In the genomic region with DNA sequence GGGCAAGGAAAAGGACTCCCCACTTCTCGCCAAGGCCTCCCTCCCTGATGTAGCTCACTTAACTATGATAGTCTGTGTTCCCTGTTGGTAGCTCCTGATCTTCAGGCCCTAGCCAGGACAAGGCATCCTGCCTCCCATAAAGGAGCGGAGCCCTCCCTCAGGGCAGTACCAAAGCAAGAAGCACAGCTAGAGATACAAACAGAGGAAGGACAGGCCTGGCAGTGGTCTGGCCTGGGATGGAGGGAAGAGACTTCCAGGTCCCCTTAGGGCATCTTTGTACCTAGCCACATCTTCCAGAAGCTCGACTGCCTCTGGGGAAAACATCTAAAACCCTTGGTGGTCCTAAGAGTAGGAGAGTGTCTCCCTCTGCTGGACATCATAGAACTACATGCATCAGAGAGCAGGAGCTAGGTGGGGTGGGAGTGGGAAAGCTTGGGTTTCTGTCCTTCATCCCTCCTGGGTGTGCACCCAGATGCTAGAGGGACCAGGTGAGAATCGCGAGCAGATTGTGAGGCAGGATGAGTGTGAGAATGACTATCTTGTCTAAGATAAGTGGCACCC, we compare ENCODE assay signal across 8 mouse cellular contexts. TPM values are rescaled to one million over a fixed set of nuclear protein-coding genes. Genes with fewer than 3 reads are reported as not detected.
DNase-seq lines count a peak whose midpoint lies in the region; ATAC-seq and TF ChIP-seq lines count a peak whose summit lies in the region.
"Had no signal": no experiment of that assay in that cellular context is flagged by ENCODE, and none has a peak within 500 bp of the region (broad histone marks: within the 10 kb centered on the region; RNA-seq: fewer than 3 reads in every experiment).

No protein-coding gene starts in this region.

- no peak overlapping the region for H3K4me3 ChIP-seq in liver, postnatal 0 days (ENCODE audit: low read depth, low read length)
- no peak overlapping the region for H3K4me3 ChIP-seq in liver, embryonic 11.5 days (ENCODE audit: low read depth, low read length)
- H3K4me3 ChIP-seq in embryonic facial prominence, embryonic 11.5 days (ENCODE audit: low read depth, low read length), result no peak overlapping the region
- H3K4me3 ChIP-seq in small intestine, adult 2 months (ENCODE audit: low read depth, low read length), result no peak overlapping the region
- H3K4me3 ChIP-seq: midbrain, embryonic 12.5 days had no signal

- TF ChIP-seq EP300 in liver, postnatal 0 days (IDR thresholded peaks at IDR 0.05; ENCODE audit: low read depth), result no peak

- ATAC-seq in liver, postnatal 0 days, result peak; percentile 30; the same call in 1 of the 2 replicates
- ATAC-seq in liver, embryonic 11.5 days (replicated peaks; ENCODE audit: low FRiP score), result no peak; the same call in 1 of the 2 replicates
- ATAC-seq in embryonic facial prominence, embryonic 11.5 days (replicated peaks; ENCODE audit: insufficient number of reproducible peaks, low FRiP score, low TSS enrichment, low read depth), result no peak; the same call in 1 of the 2 replicates

- H3K9me3 ChIP-seq in liver, postnatal 0 days (ENCODE audit: low read length), result no peaks in the 10 kb centered on the region
- H3K9me3 ChIP-seq in liver, embryonic 11.5 days (ENCODE audit: control insufficient read depth, low read length), result no peaks in the 10 kb centered on the region
- H3K9me3 ChIP-seq in embryonic facial prominence, embryonic 11.5 days (replicated peaks; ENCODE audit: control insufficient read depth, low read length), result no peaks in the 10 kb centered on the region
- H3K9me3 ChIP-seq: midbrain, embryonic 12.5 days had no signal

- no peak overlapping the region for H3K9ac ChIP-seq in liver, postnatal 0 days (replicated peaks)
- no peak overlapping the region for H3K9ac ChIP-seq in liver, embryonic 11.5 days (ENCODE audit: low read depth, low read length)
- no peak overlapping the region for H3K9ac ChIP-seq in embryonic facial prominence, embryonic 11.5 days (replicated peaks; ENCODE audit: low read length)
- H3K9ac ChIP-seq: midbrain, embryonic 12.5 days had no signal

- H3K4me1 ChIP-seq in liver, postnatal 0 days (ENCODE audit: insufficient read depth), result peaks cover 4% of the 10 kb centered on the region
- no peaks in the 10 kb centered on the region for H3K4me1 ChIP-seq in liver, embryonic 11.5 days (replicated peaks; ENCODE audit: control insufficient read depth, insufficient read depth, low read length)
- H3K4me1 ChIP-seq in embryonic facial prominence, embryonic 11.5 days (ENCODE audit: control insufficient read depth, insufficient read depth, low read length), result no peaks in the 10 kb centered on the region; the same call in 1 of the 2 replicates
- no peaks in the 10 kb centered on the region for H3K4me1 ChIP-seq in small intestine, adult 2 months (ENCODE audit: control insufficient read depth, insufficient read depth, insufficient read length, low read length)
- H3K4me1 ChIP-seq: midbrain, embryonic 12.5 days had no signal

- H3K27me3 ChIP-seq in liver, postnatal 0 days (ENCODE audit: insufficient read depth, low read length), result no peaks in the 10 kb centered on the region
- no peaks in the 10 kb centered on the region; the same call in 1 of the 2 replicates for H3K27me3 ChIP-seq in liver, embryonic 11.5 days (replicated peaks; ENCODE audit: control insufficient read depth, insufficient read depth, low read length)
- no peaks in the 10 kb centered on the region for H3K27me3 ChIP-seq in embryonic facial prominence, embryonic 11.5 days (ENCODE audit: control insufficient read depth, insufficient read depth, low read length)
- H3K27me3 ChIP-seq in small intestine, adult 2 months (ENCODE audit: control insufficient read depth, insufficient read depth, low read length), result no peaks in the 10 kb centered on the region
- H3K27me3 ChIP-seq: midbrain, embryonic 12.5 days had no signal

- H3K36me3 ChIP-seq in liver, postnatal 0 days (replicated peaks; ENCODE audit: insufficient read depth, low read length), result no peaks in the 10 kb centered on the region
- H3K36me3 ChIP-seq in liver, embryonic 11.5 days (ENCODE audit: control insufficient read depth, insufficient read depth, low read length), result no peaks in the 10 kb centered on the region
- no peaks in the 10 kb centered on the region for H3K36me3 ChIP-seq in embryonic facial prominence, embryonic 11.5 days (replicated peaks; ENCODE audit: control insufficient read depth, insufficient read depth, low read depth, low read length)
- H3K36me3 ChIP-seq in small intestine, adult 2 months (ENCODE audit: control insufficient read depth, insufficient read depth, low read length), result no peaks in the 10 kb centered on the region
- H3K36me3 ChIP-seq: midbrain, embryonic 12.5 days had no signal

- no peak for DNase-seq in liver, postnatal 0 days
- DNase-seq in liver, embryonic 11.5 days (ENCODE audit: low spot score), result no peak
- DNase-seq in NIH3T3 (ENCODE audit: low read depth), result peak; percentile 82
- peak; percentile 78 for DNase-seq in embryonic facial prominence, embryonic 11.5 days (ENCODE audit: low spot score)
- DNase-seq in induced T-regulatory cell, adult 2 months (ENCODE audit: low read depth), result peak; percentile 72
- DNase-seq in lung, postnatal 10 days, result peak; percentile 76

- no peak for TF ChIP-seq POLR2A in small intestine, adult 2 months (IDR thresholded peaks at IDR 0.05; ENCODE audit: low read depth, low read length)

- TF ChIP-seq CTCF in liver, postnatal 0 days (IDR thresholded peaks at IDR 0.05; ENCODE audit: low read depth), result peak; percentile 81
- TF ChIP-seq CTCF in small intestine, adult 2 months (IDR thresholded peaks at IDR 0.05; ENCODE audit: extremely low read depth, insufficient read length, insufficient replicate concordance, low read depth, low read length), result peak; percentile 54; the same call in 1 of the 2 replicates

- no peak overlapping the region for H3K4me2 ChIP-seq in liver, postnatal 0 days (ENCODE audit: low read depth, low read length)
- no peak overlapping the region for H3K4me2 ChIP-seq in liver, embryonic 11.5 days
- H3K4me2 ChIP-seq in embryonic facial prominence, embryonic 11.5 days (ENCODE audit: low read depth, low read length), result no peak overlapping the region
- H3K4me2 ChIP-seq: midbrain, embryonic 12.5 days had no signal

- WGBS in liver, postnatal 0 days (ENCODE audit: insufficient replicate concordance), result 47% methylated on average over 5 of the region's 5 CpGs
- 37% methylated on average over 5 of the region's 5 CpGs for WGBS in liver, embryonic 11.5 days
- WGBS in embryonic facial prominence, embryonic 11.5 days, result 30% methylated on average over 5 of the region's 5 CpGs
- WGBS in small intestine, adult 2 months, result 42% methylated on average over 5 of the region's 5 CpGs

- H3K27ac ChIP-seq in liver, postnatal 0 days (ENCODE audit: low read depth), result no peak overlapping the region
- no peak overlapping the region for H3K27ac ChIP-seq in liver, embryonic 11.5 days (ENCODE audit: low read depth, low read length)
- H3K27ac ChIP-seq in embryonic facial prominence, embryonic 11.5 days (replicated peaks; ENCODE audit: low read depth, low read length), result no peak overlapping the region
- no peak overlapping the region for H3K27ac ChIP-seq in small intestine, adult 2 months (ENCODE audit: insufficient read depth, low read depth, low read length)
- H3K27ac ChIP-seq: midbrain, embryonic 12.5 days had no signal

RNA-seq across cellular contexts. Expression of a gene that starts 1.5 kb away (rescaled TPM):
- 3.4 TPM in 2 replicates for polyA plus RNA-seq in liver, postnatal 0 days (2015; fragmentation: Nextera tagmentation; extraction: Ambion mirVana)
- 1.2 and 1.7 TPM in 2 replicates for polyA plus RNA-seq in liver, embryonic 11.5 days (2014; fragmentation: Nextera tagmentation; extraction: Ambion mirVana)
- 11.8 TPM in 2 replicates for polyA plus RNA-seq in embryonic facial prominence, embryonic 11.5 days (2014; fragmentation: Nextera tagmentation; extraction: Ambion mirVana)
- 22.7 and 60.7 TPM in 2 replicates for polyA plus RNA-seq in small intestine, adult 2 months (2012; rRNA removed)

RNA-seq across cellular contexts. Expression of a gene that starts 18.8 kb away (rescaled TPM):
- 0.11 TPM in 1 of 2 replicates, not detected in the other for polyA plus RNA-seq in liver, postnatal 0 days (2015; fragmentation: Nextera tagmentation; extraction: Ambion mirVana)
- polyA plus RNA-seq in liver, embryonic 11.5 days (2014; fragmentation: Nextera tagmentation; extraction: Ambion mirVana), result 0.30 and 0.45 TPM in 2 replicates
- polyA plus RNA-seq in embryonic facial prominence, embryonic 11.5 days (2014; fragmentation: Nextera tagmentation; extraction: Ambion mirVana), result 1.2 and 1.5 TPM in 2 replicates
- 2.5 and 3.0 TPM in 2 replicates for polyA plus RNA-seq in small intestine, adult 2 months (2012; rRNA removed)

RNA-seq across cellular contexts. Expression of a gene that starts 21.0 kb away (rescaled TPM):
- 300 and 302 TPM in 2 replicates for polyA plus RNA-seq in liver, postnatal 0 days (2015; fragmentation: Nextera tagmentation; extraction: Ambion mirVana)
- 23.5 and 35.8 TPM in 2 replicates for polyA plus RNA-seq in liver, embryonic 11.5 days (2014; fragmentation: Nextera tagmentation; extraction: Ambion mirVana)
- polyA plus RNA-seq in embryonic facial prominence, embryonic 11.5 days (2014; fragmentation: Nextera tagmentation; extraction: Ambion mirVana), result 11.8 and 12.0 TPM in 2 replicates
- 35.6 and 41.4 TPM in 2 replicates for polyA plus RNA-seq in small intestine, adult 2 months (2012; rRNA removed)

RNA-seq across cellular contexts. Expression of a gene that starts 26.7 kb away (rescaled TPM):
- 0.16 TPM in 1 of 2 replicates, not detected in the other for polyA plus RNA-seq in liver, postnatal 0 days (2015; fragmentation: Nextera tagmentation; extraction: Ambion mirVana)
- polyA plus RNA-seq in liver, embryonic 11.5 days (2014; fragmentation: Nextera tagmentation; extraction: Ambion mirVana), result 1.9 and 2.6 TPM in 2 replicates
- polyA plus RNA-seq in embryonic facial prominence, embryonic 11.5 days (2014; fragmentation: Nextera tagmentation; extraction: Ambion mirVana), result 8.7 and 11.2 TPM in 2 replicates
- 2.0 and 2.6 TPM in 2 replicates for polyA plus RNA-seq in small intestine, adult 2 months (2012; rRNA removed)

RNA-seq across cellular contexts. Expression of a gene that starts 35.7 kb away (rescaled TPM):
- polyA plus RNA-seq in liver, postnatal 0 days (2015; fragmentation: Nextera tagmentation; extraction: Ambion mirVana), result 25.8 and 29.4 TPM in 2 replicates
- 28.1 and 31.1 TPM in 2 replicates for polyA plus RNA-seq in liver, embryonic 11.5 days (2014; fragmentation: Nextera tagmentation; extraction: Ambion mirVana)
- 10.3 and 12.5 TPM in 2 replicates for polyA plus RNA-seq in embryonic facial prominence, embryonic 11.5 days (2014; fragmentation: Nextera tagmentation; extraction: Ambion mirVana)
- polyA plus RNA-seq in small intestine, adult 2 months (2012; rRNA removed), result 24.8 and 31.8 TPM in 2 replicates

Comparison
In these comparisons a context has a peak if more than half of its experiments do, and no peak if none do; other contexts are left out.
1. DNase-seq: peak in NIH3T3 (single experiment), embryonic facial prominence, embryonic 11.5 days (single experiment), induced T-regulatory cell, adult 2 months (single experiment) and lung, postnatal 10 days (single experiment); none in liver, postnatal 0 days (single experiment) and liver, embryonic 11.5 days (single experiment).